ENCODE assay signal across 8 mouse cellular contexts in genomic region chr7:110061752-110062273, GRCm38 (mm10). TPM values are rescaled to one million over a fixed set of nuclear protein-coding genes. Genes with fewer than 3 reads are reported as not detected.
DNase-seq lines count a peak whose midpoint lies in the region; ATAC-seq lines count a peak whose summit lies in the region.

No protein-coding gene starts in this region.

- H3K27me3 ChIP-seq in lung, embryonic 16.5 days (ENCODE audit: control insufficient read depth, insufficient read depth, low read depth, low read length), result no peaks in the 10 kb centered on the region

- peak overlapping the region; percentile 100 for H3K27ac ChIP-seq in lung, embryonic 16.5 days (ENCODE audit: low read length)

- peak overlapping the region; percentile 92 for H3K9ac ChIP-seq in lung, embryonic 16.5 days (ENCODE audit: low read length)

- peaks cover 14% of the 10 kb centered on the region for H3K4me1 ChIP-seq in lung, embryonic 16.5 days (replicated peaks; ENCODE audit: control insufficient read depth, insufficient read depth, low read length)

- 1% methylated on average over 43 of the region's 48 CpGs for WGBS in lung, embryonic 16.5 days

- H3K9me3 ChIP-seq in lung, embryonic 16.5 days (ENCODE audit: control insufficient read depth, low read length), result no peaks in the 10 kb centered on the region

- peak; percentile 55 for ATAC-seq in frontal cortex, adult (ENCODE audit: low TSS enrichment)
- ATAC-seq in hematopoietic stem cell, adult 5-6 weeks (replicated peaks in 1 of 2; ENCODE audit: insufficient read depth in 1 of 2, low FRiP score in 2 of 2, low TSS enrichment in 1 of 2, low read depth in 1 of 2, poor library complexity in 2 of 2, severe bottlenecking in 2 of 2), result peak; percentile 28 to 46
- peak; percentile 85 for ATAC-seq in lung, embryonic 16.5 days (ENCODE audit: low read depth)

- H3K4me2 ChIP-seq in lung, embryonic 16.5 days (ENCODE audit: low read depth, low read length), result peak overlapping the region; percentile 65

- peak overlapping the region; percentile 87 for H3K4me3 ChIP-seq in lung, embryonic 16.5 days (ENCODE audit: low read length)

- peak; percentile 88 for DNase-seq in NIH3T3 (ENCODE audit: low read depth)
- DNase-seq in cerebellum, adult 9-10 months, result peak; percentile 89
- peak; percentile 83 for DNase-seq in layer of hippocampus, adult 9-11 months
- peak; percentile 92 for DNase-seq in ovary, adult 18-20 months (ENCODE audit: low spot score)
- peak; percentile 90 for DNase-seq in thymus, postnatal 14 days

- H3K36me3 ChIP-seq in lung, embryonic 16.5 days (ENCODE audit: control insufficient read depth, insufficient read depth, low read length), result peaks cover 9% of the 10 kb centered on the region

RNA-seq across cellular contexts. Expression of gene Zfp143, which starts 0.8 kb away (rescaled TPM):
- total RNA-seq in hematopoietic stem cell, adult 5-6 weeks (2017), result 31.5 and 44.9 TPM in 2 replicates
- polyA plus RNA-seq in lung, embryonic 16.5 days (2015; fragmentation: Nextera tagmentation; extraction: Ambion mirVana), result 19.1 and 19.7 TPM in 2 replicates

RNA-seq across cellular contexts. Expression of gene Ipo7, which starts 43.7 kb away (rescaled TPM):
- total RNA-seq in hematopoietic stem cell, adult 5-6 weeks (2017), result 205 and 310 TPM in 2 replicates
- polyA plus RNA-seq in lung, embryonic 16.5 days (2015; fragmentation: Nextera tagmentation; extraction: Ambion mirVana), result 40.4 and 45.8 TPM in 2 replicates

Comparison
In these comparisons a context has a peak if more than half of its experiments do, and no peak if none do; other contexts are left out.
1. Peak in every context shown above with its lines: DNase-seq, ATAC-seq, H3K4me3 ChIP-seq and H3K27ac ChIP-seq.